Mouse (Mus musculus): ENCODE measurements around the gene Urb2. TPM values are rescaled to one million over a fixed set of nuclear protein-coding genes. Genes with fewer than 3 reads are reported as not detected.

The Urb2 gene
- polyA plus RNA-seq, 1 experiment = 1.2 TPM

GRCm38 (mm10) chr8:124078969-124079368, 57.7 kb downstream of the Urb2 start:
- H3K27ac ChIP-seq (replicated peaks; ENCODE audit: low read depth, low read length) = no peak overlapping the region
- H3K4me3 ChIP-seq (ENCODE audit: insufficient read depth, low read depth, low read length) = no peak overlapping the region
- H3K4me1 ChIP-seq (ENCODE audit: control insufficient read depth, insufficient read depth, insufficient read length, low read length) = peaks cover 5% of the 10 kb centered on the region; the same call in 1 of the 2 replicates

GRCm38 (mm10) chr8:124080467-124081326, 59.4 kb downstream of the Urb2 start:
- no peak overlapping the region for H3K27ac ChIP-seq (replicated peaks; ENCODE audit: low read depth, low read length)
- H3K4me1 ChIP-seq (ENCODE audit: control insufficient read depth, insufficient read depth, insufficient read length, low read length) = peaks cover 5% of the 10 kb centered on the region; the same call in 1 of the 2 replicates
- no peak overlapping the region for H3K4me3 ChIP-seq (ENCODE audit: insufficient read depth, low read depth, low read length)

GRCm38 (mm10) chr8:124082616-124083015, 61.3 kb downstream of the Urb2 start:
- Histone ChIP-seq H3K4me3 (ENCODE audit: insufficient read depth, low read depth, low read length) (no peak overlapping the region), H3K27ac (replicated peaks; ENCODE audit: low read depth, low read length) (no peak overlapping the region), H3K4me1 (ENCODE audit: control insufficient read depth, insufficient read depth, insufficient read length, low read length) (no peaks in the 10 kb centered on the region)

- Histone ChIP-seq H3K4me1 (ENCODE audit: control insufficient read depth, insufficient read depth, insufficient read length, low read length) (no peaks in the 10 kb centered on the region), H3K27ac (replicated peaks; ENCODE audit: low read depth, low read length) (no peak overlapping the region), H3K4me3 (ENCODE audit: insufficient read depth, low read depth, low read length) (no peak overlapping the region)
Measured at GRCm38 (mm10) chr8:124083611-124084010, 62.3 kb downstream of the Urb2 start.

DNA sequence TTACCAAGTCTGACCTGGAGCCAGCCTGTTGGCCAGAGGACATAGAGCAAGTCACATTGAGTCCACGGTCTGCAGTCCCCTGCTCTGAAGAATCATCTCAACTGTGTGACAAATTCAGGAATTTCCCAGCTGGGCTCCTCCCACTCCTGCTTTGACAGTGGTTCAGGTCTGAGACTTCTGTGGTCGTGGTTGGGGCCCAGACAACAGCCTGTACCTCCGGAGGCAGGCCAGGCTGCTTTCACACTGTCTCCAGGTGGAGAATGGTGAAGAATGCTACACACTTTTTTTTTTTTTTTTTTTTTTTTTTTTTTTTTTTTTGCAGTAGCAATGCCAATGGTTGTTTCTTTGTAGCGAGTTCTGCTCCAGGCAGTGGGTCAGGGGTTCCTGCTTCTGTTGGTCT, 64.4 kb downstream of the Urb2 start:
- H3K27ac ChIP-seq (replicated peaks; ENCODE audit: low read depth, low read length) = no peak overlapping the region
- no peak overlapping the region for H3K4me3 ChIP-seq (ENCODE audit: insufficient read depth, low read depth, low read length)

DNA sequence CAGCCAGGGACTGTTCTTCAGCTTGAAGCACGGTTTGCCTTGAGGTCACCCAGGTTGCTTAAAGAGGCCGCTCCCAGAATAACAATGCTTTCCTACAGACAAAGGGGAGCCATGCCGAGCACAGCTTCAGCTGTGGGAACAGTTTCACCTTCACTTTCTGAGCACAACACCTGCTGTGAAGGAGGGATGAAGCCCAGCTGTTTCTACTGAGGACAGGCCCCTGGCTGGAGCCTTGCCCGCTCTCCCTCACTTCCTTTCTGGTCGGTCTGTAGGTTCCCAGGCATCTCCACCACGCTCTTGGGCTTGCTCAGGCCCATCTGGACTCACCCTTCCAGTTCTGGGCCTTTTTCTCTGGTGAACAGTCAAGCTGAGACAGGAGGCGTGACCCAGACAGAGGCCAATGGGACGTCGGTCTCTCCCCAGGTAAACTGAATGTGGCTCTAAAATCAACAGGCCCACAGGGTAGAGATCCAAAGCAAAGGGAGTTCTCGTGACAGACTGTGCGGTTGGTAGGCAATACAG, 66.8 kb downstream of the Urb2 start:
- Histone ChIP-seq H3K4me3 (ENCODE audit: insufficient read depth, low read depth, low read length) (no peak overlapping the region), H3K27ac (replicated peaks; ENCODE audit: low read depth, low read length) (no peak overlapping the region), H3K4me1 (ENCODE audit: control insufficient read depth, insufficient read depth, insufficient read length, low read length) (no peaks in the 10 kb centered on the region)

More for the DNA sequence above, 64.4 kb downstream of the Urb2 start:
- H3K4me1 ChIP-seq (ENCODE audit: control insufficient read depth, insufficient read depth, insufficient read length, low read length) = no peaks in the 10 kb centered on the region

GRCm38 (mm10) chr8:124089016-124089415, 67.7 kb downstream of the Urb2 start:
- Histone ChIP-seq H3K27ac (replicated peaks; ENCODE audit: low read depth, low read length) (no peak overlapping the region), H3K4me3 (ENCODE audit: insufficient read depth, low read depth, low read length) (no peak overlapping the region), H3K4me1 (ENCODE audit: control insufficient read depth, insufficient read depth, insufficient read length, low read length) (no peaks in the 10 kb centered on the region)

DNA sequence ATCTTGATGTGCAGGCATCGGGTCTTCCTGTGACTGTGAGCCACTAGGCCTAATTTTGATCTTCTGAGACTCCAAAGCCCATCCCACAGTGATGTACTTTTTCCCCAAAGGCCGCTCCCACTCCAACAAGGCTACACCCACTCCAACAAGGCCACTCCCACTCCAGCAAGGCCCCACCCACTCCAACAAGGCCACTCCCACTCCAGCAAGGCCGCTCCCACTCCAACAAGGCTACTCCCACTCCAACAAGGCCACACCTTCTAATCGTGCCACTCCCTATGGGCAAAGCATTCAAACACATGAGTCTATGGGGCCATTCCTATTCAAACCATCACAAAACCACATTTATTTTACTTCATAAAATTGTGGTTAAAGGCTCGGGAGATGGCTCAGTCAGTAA, 69.2 kb downstream of the Urb2 start:
- no peaks in the 10 kb centered on the region for H3K4me1 ChIP-seq (ENCODE audit: control insufficient read depth, insufficient read depth, insufficient read length, low read length)
- H3K4me3 ChIP-seq (ENCODE audit: insufficient read depth, low read depth, low read length) = no peak overlapping the region
- H3K27ac ChIP-seq (replicated peaks; ENCODE audit: low read depth, low read length) = no peak overlapping the region

Other genes starting within 250 kb of the Urb2 start
- 3.0 and 3.9 TPM in 2 replicates for gene Rab4a, start 215.5 kb upstream of the Urb2 start, polyA plus RNA-seq (2012; ENCODE audit: insufficient read depth, insufficient read length, missing spikeins)
- not detected in 2 replicates for gene Ccsap, start 161.3 kb upstream of the Urb2 start, polyA plus RNA-seq (2012; ENCODE audit: insufficient read depth, insufficient read length, missing spikeins)
- 533 and 551 TPM in 2 replicates for gene Acta1, start 126.8 kb upstream of the Urb2 start, polyA plus RNA-seq (2012; ENCODE audit: insufficient read depth, insufficient read length, missing spikeins)
- gene Nup133, start 72.2 kb upstream of the Urb2 start, polyA plus RNA-seq (2012; ENCODE audit: insufficient read depth, insufficient read length, missing spikeins) = 5.9 and 7.7 TPM in 2 replicates
- gene Abcb10, start 38.4 kb upstream of the Urb2 start, polyA plus RNA-seq (2012; ENCODE audit: insufficient read depth, insufficient read length, missing spikeins) = 17.2 and 18.7 TPM in 2 replicates
- 9.2 and 9.5 TPM in 2 replicates for gene Taf5l, start 111 bp upstream of the Urb2 start, polyA plus RNA-seq (2012; ENCODE audit: insufficient read depth, insufficient read length, missing spikeins)
- 34.1 and 54.4 TPM in 2 replicates for gene Galnt2, start 209.9 kb downstream of the Urb2 start, polyA plus RNA-seq (2012; ENCODE audit: insufficient read depth, insufficient read length, missing spikeins)

All from brown adipose tissue, adult 24 weeks (tissue).